ENCODE assay signal across 10 mouse cellular contexts in the genomic region with DNA sequence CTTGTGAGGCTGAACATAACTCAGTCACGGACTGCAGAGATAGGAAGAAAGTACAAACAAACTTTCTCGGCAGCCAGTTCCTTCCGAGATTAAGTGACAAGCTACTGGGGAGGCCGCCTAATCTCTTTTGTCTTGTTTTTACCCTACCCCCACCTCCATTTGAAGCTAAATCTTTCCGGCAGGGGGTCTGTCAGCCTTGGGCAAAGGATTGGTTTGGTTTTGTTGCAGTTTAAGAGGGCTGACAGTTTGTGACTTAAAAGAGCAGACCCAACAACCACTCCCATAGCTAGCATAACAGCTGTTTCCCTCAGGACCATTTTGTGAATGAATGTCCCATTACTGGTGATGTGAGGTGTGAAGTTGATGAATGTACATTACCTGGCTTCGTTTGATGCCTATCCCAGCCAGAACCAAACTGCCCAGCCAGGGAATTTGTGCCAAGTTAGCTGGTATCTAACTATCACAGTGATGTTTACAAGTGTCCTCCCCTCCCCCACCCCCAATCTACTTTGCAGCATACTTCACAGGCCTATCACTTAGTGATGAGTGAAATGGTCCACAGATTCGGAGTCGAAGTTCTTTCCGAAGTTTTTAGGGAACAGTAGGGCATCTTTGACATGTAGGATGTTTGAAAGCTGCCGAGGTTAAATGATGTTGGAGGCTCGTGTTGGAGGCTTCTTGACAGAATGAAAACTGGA. TPM values are rescaled to one million over a fixed set of nuclear protein-coding genes. Genes with fewer than 3 reads are reported as not detected.
A peak's percentile ranks its signal among the peaks of the same experiment; 100 is the strongest.
DNase-seq lines count a peak whose midpoint lies in the region; ATAC-seq and TF ChIP-seq lines count a peak whose summit lies in the region.
"Had no signal": no experiment of that assay in that cellular context is flagged by ENCODE, and none has a peak within 500 bp of the region (broad histone marks: within the 10 kb centered on the region; RNA-seq: fewer than 3 reads in every experiment).

No protein-coding gene starts in this region.

- no peaks in the 10 kb centered on the region for H3K9me3 ChIP-seq in heart, embryonic 11.5 days (replicated peaks; ENCODE audit: control insufficient read depth, low read length)
- H3K9me3 ChIP-seq in hindbrain, embryonic 16.5 days (ENCODE audit: control insufficient read depth, low read length) = no peaks in the 10 kb centered on the region
- no peaks in the 10 kb centered on the region for H3K9me3 ChIP-seq in midbrain, embryonic 14.5 days (ENCODE audit: control insufficient read depth, low read length)

- intact Hi-C loops in heart, postnatal 36 days (cut with DNase I) = no loop called here

- TF ChIP-seq CTCF in brain, embryonic 14.5 days (IDR thresholded peaks at IDR 0.05; ENCODE audit: borderline replicate concordance, extremely low read depth, insufficient read depth, insufficient read length) = no peak

- ATAC-seq in heart, embryonic 11.5 days (replicated peaks; ENCODE audit: insufficient number of reproducible peaks, low FRiP score, low TSS enrichment) = no peak
- ATAC-seq in hindbrain, embryonic 16.5 days = no peak
- no peak for ATAC-seq in midbrain, embryonic 14.5 days (ENCODE audit: low FRiP score, low TSS enrichment)

- no peak overlapping the region for H3K27ac ChIP-seq in heart, embryonic 11.5 days (ENCODE audit: low read depth, low read length)
- no peak overlapping the region for H3K27ac ChIP-seq in hindbrain, embryonic 16.5 days (ENCODE audit: low read depth, low read length)
- H3K27ac ChIP-seq in midbrain, embryonic 14.5 days (replicated peaks; ENCODE audit: low read depth, low read length) = no peak overlapping the region

- H3K4me2 ChIP-seq in heart, embryonic 11.5 days = peak overlapping the region; percentile 70
- H3K4me2 ChIP-seq in hindbrain, embryonic 16.5 days (ENCODE audit: low read length) = peak overlapping the region; percentile 63
- peak overlapping the region; percentile 46 for H3K4me2 ChIP-seq in midbrain, embryonic 14.5 days (ENCODE audit: low read length)

- H3K27me3 ChIP-seq in heart, embryonic 11.5 days (ENCODE audit: control insufficient read depth, insufficient read depth, low read length) = no peaks in the 10 kb centered on the region
- H3K27me3 ChIP-seq in hindbrain, embryonic 16.5 days (replicated peaks; ENCODE audit: control insufficient read depth, insufficient read depth, low read length) = no peaks in the 10 kb centered on the region
- no peaks in the 10 kb centered on the region for H3K27me3 ChIP-seq in midbrain, embryonic 14.5 days (ENCODE audit: control insufficient read depth, insufficient read depth, low read length)

- peak overlapping the region; percentile 36 for H3K4me3 ChIP-seq in heart, embryonic 11.5 days (ENCODE audit: low read depth, low read length)
- peak overlapping the region; percentile 35 for H3K4me3 ChIP-seq in hindbrain, embryonic 16.5 days (ENCODE audit: low read length)
- H3K4me3 ChIP-seq in midbrain, embryonic 14.5 days (replicated peaks; ENCODE audit: low read depth, low read length) = peak overlapping the region; percentile 26

- H3K4me1 ChIP-seq in heart, embryonic 11.5 days (ENCODE audit: control insufficient read depth, insufficient read depth, low read length) = peaks cover 2% of the 10 kb centered on the region; the same call in 1 of the 2 replicates
- H3K4me1 ChIP-seq in hindbrain, embryonic 16.5 days (ENCODE audit: control insufficient read depth, insufficient read depth, low read depth, low read length) = peaks cover 7% of the 10 kb centered on the region
- H3K4me1 ChIP-seq in midbrain, embryonic 14.5 days (ENCODE audit: control insufficient read depth, insufficient read depth, low read length) = peaks cover 9% of the 10 kb centered on the region

- TF ChIP-seq POLR2A in brain, embryonic 14.5 days (IDR thresholded peaks at IDR 0.05; ENCODE audit: borderline replicate concordance, extremely low read depth, insufficient read depth, insufficient read length, poor library complexity, severe bottlenecking) = no peak

- 6% methylated on average over 11 of the region's 11 CpGs for WGBS in heart, embryonic 11.5 days (ENCODE audit: insufficient replicate concordance)
- 19% methylated on average over 11 of the region's 11 CpGs for WGBS in hindbrain, embryonic 16.5 days
- WGBS in midbrain, embryonic 14.5 days = 10% methylated on average over 11 of the region's 11 CpGs

- no peaks in the 10 kb centered on the region for H3K36me3 ChIP-seq in heart, embryonic 11.5 days (ENCODE audit: control insufficient read depth, insufficient read depth, low read length)
- H3K36me3 ChIP-seq in hindbrain, embryonic 16.5 days (ENCODE audit: control insufficient read depth, insufficient read depth, low read length) = no peaks in the 10 kb centered on the region
- H3K36me3 ChIP-seq in midbrain, embryonic 14.5 days (ENCODE audit: control insufficient read depth, insufficient read depth, low read length) = no peaks in the 10 kb centered on the region

- peak overlapping the region; percentile 72 for H3K9ac ChIP-seq in heart, embryonic 11.5 days (ENCODE audit: low read depth, low read length)
- H3K9ac ChIP-seq in hindbrain, embryonic 16.5 days (ENCODE audit: low read depth, low read length) = peak overlapping the region; percentile 52
- H3K9ac ChIP-seq in midbrain, embryonic 14.5 days (replicated peaks; ENCODE audit: low read length) = no peak overlapping the region; the same call in 1 of the 2 replicates

- DNase-seq in heart, postnatal 36 days = no peak
- DNase-seq in brain, embryonic 14.5 days (ENCODE audit: low read depth) = peak; percentile 39
- DNase-seq in midbrain, embryonic 14.5 days = peak; percentile 15
- DNase-seq in right cerebral cortex, postnatal 4 days = no peak
- DNase-seq in cerebellum, adult 18-20 months = no peak
- DNase-seq in thymus, postnatal 36 days = no peak
- DNase-seq: gastrocnemius, postnatal 10 days had no signal

RNA-seq across cellular contexts. Expression of a gene that starts 15.2 kb away (rescaled TPM):
- not detected in 2 replicates for polyA plus RNA-seq in heart, embryonic 11.5 days (2014; fragmentation: Nextera tagmentation; extraction: Ambion mirVana)
- not detected for total RNA-seq in heart, postnatal 36 days (2021)
- not detected in 2 replicates for polyA plus RNA-seq in brain, embryonic 14.5 days (2012; rRNA removed)
- polyA plus RNA-seq in hindbrain, embryonic 16.5 days (2015; fragmentation: Nextera tagmentation; extraction: Ambion mirVana) = not detected in 2 replicates
- not detected in 2 replicates for polyA plus RNA-seq in midbrain, embryonic 14.5 days (2014; fragmentation: Nextera tagmentation; extraction: Ambion mirVana)
- total RNA-seq: adrenal gland, postnatal 25 days; gastrocnemius, postnatal 10 days had no signal

Comparison
In these comparisons a context has a peak if more than half of its experiments do, and no peak if none do; other contexts are left out.
1. DNase-seq: peak in brain, embryonic 14.5 days (single experiment) and midbrain, embryonic 14.5 days (single experiment); none in heart, postnatal 36 days (0 of 2), right cerebral cortex, postnatal 4 days (single experiment), cerebellum, adult 18-20 months (0 of 2) and thymus, postnatal 36 days (0 of 2).
2. Peak in every context shown above with its lines, with median percentiles within 50 percentile points of each other: H3K4me2 ChIP-seq and H3K4me3 ChIP-seq.